Mouse (Mus musculus): ENCODE data around the gene Sycp1.

- TF ChIP-seq HCFC1 (IDR thresholded peaks at IDR 0.05; ENCODE audit: low read depth, low read length): no peak
- TF ChIP-seq CTCF (conservative IDR thresholded peaks at IDR 0.05 in 1 of 2, IDR thresholded peaks at IDR 0.05 in 1 of 2; ENCODE audit: low read depth in 2 of 2, low read length in 2 of 2): peak in 1 of 2 experiments; percentile 7; a peak in 1 of 4 replicates
- TF ChIP-seq ZMIZ1 (IDR thresholded peaks at IDR 0.05; ENCODE audit: low read depth, low read length): no peak
- TF ChIP-seq ZNF384 (IDR thresholded peaks at IDR 0.05; ENCODE audit: low read depth, low read length): peak; percentile 79
These were observed 55.4 kb downstream of the Sycp1 start for GRCm38 (mm10) chr3:102880529-102880928.

All from CH12.LX (cell line).